Mouse (Mus musculus) forebrain, embryonic 14.5 days (tissue): Measurements from ENCODE around the gene Brms1l. TPM values are rescaled to one million over a fixed set of nuclear protein-coding genes. Genes with fewer than 3 reads are reported as not detected.
"Not testable (repeated sequence)": the region's sequence is repeated elsewhere in the genome, so short reads cannot be mapped to it uniquely, and the experiment has no call there.

Source experiments
- ATAC-seq: fragments of 200-750 bp; cut with Nextera tagmentation; 2 replicates; pipeline ENCODE4 v1.8.0; 2017; ENCODE audit warnings: mild to moderate bottlenecking, moderate library complexity
- DNase-seq: peaks from one replicate; pipeline ENCODE4 v3.0.0-alpha.2; 2015; ENCODE audit warnings: low spot score
- H3K27ac ChIP-seq: fragments of 300-500 bp; sonication (generic); 2 replicates; pipeline ENCODE4 v1.5.1; 2014; ENCODE audit warnings: low read depth, mild to moderate bottlenecking, control low read depth, low read length, moderate library complexity
- H3K27me3 ChIP-seq: fragments of 300-500 bp; sonication (generic); replicated peaks from 2 replicates; pipeline ENCODE4 v1.6.1; 2014; ENCODE audit warnings: low read length, control low read depth, mixed read lengths; ENCODE audit not compliant: control insufficient read depth, insufficient read depth
- H3K36me3 ChIP-seq: fragments of 300-500 bp; sonication (generic); 2 replicates; pipeline ENCODE4 v1.6.1; 2014; ENCODE audit warnings: low read length, control low read depth; ENCODE audit not compliant: control insufficient read depth, insufficient read depth
- H3K4me1 ChIP-seq: fragments of 300-500 bp; sonication (generic); 2 replicates; pipeline ENCODE4 v1.6.1; 2014; ENCODE audit warnings: antibody characterized with exemption, low read length, control low read depth; ENCODE audit not compliant: control insufficient read depth, insufficient read depth
- H3K4me2 ChIP-seq: fragments of 300-500 bp; sonication (generic); 2 replicates; pipeline ENCODE4 v1.6.1; 2014; ENCODE audit warnings: mild to moderate bottlenecking, control low read depth, low read length
- H3K4me3 ChIP-seq: fragments of 300-500 bp; sonication (generic); 2 replicates; pipeline ENCODE4 v1.5.1; 2014; ENCODE audit warnings: low read depth, low read length, control low read depth
- H3K9ac ChIP-seq: fragments of 300-500 bp; sonication (generic); 2 replicates; pipeline ENCODE4 v1.6.1; 2014; ENCODE audit warnings: mild to moderate bottlenecking, low read length, control low read depth, moderate library complexity
- H3K9me3 ChIP-seq: fragments of 300-500 bp; sonication (generic); replicated peaks from 2 replicates; pipeline ENCODE4 v1.6.1; 2016; ENCODE audit warnings: low read length, control low read depth, mixed read lengths; ENCODE audit not compliant: control insufficient read depth
- WGBS: fragments of 180-500 bp; shearing (Covaris S2); extraction: QIAGEN DNeasy Blood & Tissue Kit; methylation state at CpG from one replicate; pipeline ENCODE4 v1.1.7; 2014; 5-methylcytosine and 5-hydroxymethylcytosine counted together
- polyA plus RNA-seq: library from polyadenylated mRNA; unstranded; fragments of >200 nt; fragmentation: Nextera tagmentation; extraction: Ambion mirVana; gene quantifications from 2 replicates; pipeline ENCODE4 v1.2.1, GENCODE M21; 2014

Gene Brms1l
- polyA plus RNA-seq: 45.1 and 47.4 TPM in 2 replicates

- H3K27ac ChIP-seq: peak within 1 kb of the TSS; percentile 92
- H3K9me3 ChIP-seq: no peaks in the 10 kb centered on the region
- H3K4me2 ChIP-seq: peak within 1 kb of the TSS; percentile 78
- peaks cover 7% of the 10 kb centered on the region for H3K4me1 ChIP-seq
- WGBS: under 1% methylated on average over 77 of the region's 77 CpGs
- H3K9ac ChIP-seq: peak within 1 kb of the TSS; percentile 80
- no peaks in the 10 kb centered on the region for H3K27me3 ChIP-seq
- ATAC-seq (peak; percentile 100), DNase-seq (peak; percentile 100)
- H3K36me3 ChIP-seq: peaks cover 2% of the 10 kb centered on the region; the same call in 1 of the 2 replicates
- peak within 1 kb of the TSS; percentile 78 for H3K4me3 ChIP-seq
These were observed at the start of gene Brms1l for GRCm38 (mm10) chr12:55836199-55836951. Gene Brms1l (plus strand): TSS chr12:55836324.

- DNase-seq, H3K4me1 ChIP-seq, ATAC-seq, H3K4me2 ChIP-seq, H3K36me3 ChIP-seq, H3K9me3 ChIP-seq, H3K27ac ChIP-seq, H3K4me3 ChIP-seq, H3K9ac ChIP-seq, H3K27me3 ChIP-seq: not testable (repeated sequence)
- WGBS: 85% methylated on average over 4 of the region's 4 CpGs
These were observed 41.6 kb upstream of the Brms1l start for GRCm38 (mm10) chr12:55794485-55794884.

GRCm38 (mm10) chr12:55797103-55797502 lies 39.0 kb upstream of the Brms1l start:
- H3K27ac ChIP-seq: no peak overlapping the region
- H3K4me1 ChIP-seq: no peaks in the 10 kb centered on the region
- no peaks in the 10 kb centered on the region for H3K27me3 ChIP-seq
- WGBS: 88% methylated on average over 3 of the region's 3 CpGs
- H3K36me3 ChIP-seq: no peaks in the 10 kb centered on the region
- H3K9ac ChIP-seq: no peak overlapping the region
- DNase-seq: no peak
- no peaks in the 10 kb centered on the region for H3K9me3 ChIP-seq
- no peak for ATAC-seq
- H3K4me2 ChIP-seq: no peak overlapping the region
- H3K4me3 ChIP-seq: no peak overlapping the region

GRCm38 (mm10) chr12:55798745-55799144 lies 37.4 kb upstream of the Brms1l start:
- H3K9me3 ChIP-seq: no peaks in the 10 kb centered on the region
- DNase-seq (no peak), ATAC-seq (no peak)
- H3K9ac ChIP-seq: no peak overlapping the region
- no peak overlapping the region for H3K27ac ChIP-seq
- H3K4me3 ChIP-seq: no peak overlapping the region
- H3K27me3 ChIP-seq: no peaks in the 10 kb centered on the region
- no peak overlapping the region for H3K4me2 ChIP-seq
- H3K36me3 ChIP-seq: no peaks in the 10 kb centered on the region
- 91% methylated on average over 4 of the region's 4 CpGs for WGBS
- no peaks in the 10 kb centered on the region for H3K4me1 ChIP-seq

- H3K36me3 ChIP-seq: no peaks in the 10 kb centered on the region
- DNase-seq (no peak), ATAC-seq (no peak)
- no peak overlapping the region for H3K4me3 ChIP-seq
- no peaks in the 10 kb centered on the region for H3K4me1 ChIP-seq
- no peak overlapping the region for H3K9ac ChIP-seq
- 93% methylated on average over 5 of the region's 5 CpGs for WGBS
- no peaks in the 10 kb centered on the region for H3K27me3 ChIP-seq
- no peak overlapping the region for H3K27ac ChIP-seq
- H3K9me3 ChIP-seq: no peaks in the 10 kb centered on the region
- H3K4me2 ChIP-seq: no peak overlapping the region
These were observed 36.0 kb upstream of the Brms1l start for GRCm38 (mm10) chr12:55800144-55800543.

- Histone ChIP-seq H3K27me3 (no peaks in the 10 kb centered on the region), H3K4me1 (no peaks in the 10 kb centered on the region), H3K9ac (no peak overlapping the region), H3K4me2 (no peak overlapping the region), H3K27ac (no peak overlapping the region), H3K9me3 (no peaks in the 10 kb centered on the region), H3K36me3 (no peaks in the 10 kb centered on the region), H3K4me3 (no peak overlapping the region)
- DNase-seq (no peak), ATAC-seq (no peak)
- 94% methylated on average over 4 of the region's 4 CpGs for WGBS
These were observed 35.0 kb upstream of the Brms1l start for GRCm38 (mm10) chr12:55801131-55801530.

GRCm38 (mm10) chr12:55805035-55805434 lies 31.1 kb upstream of the Brms1l start:
- DNase-seq: peak; percentile 71
- Histone ChIP-seq H3K4me3 (no peak overlapping the region), H3K27ac (no peak overlapping the region), H3K9me3 (no peaks in the 10 kb centered on the region), H3K9ac (no peak overlapping the region), H3K27me3 (no peaks in the 10 kb centered on the region), H3K4me2 (no peak overlapping the region), H3K36me3 (no peaks in the 10 kb centered on the region), H3K4me1 (no peaks in the 10 kb centered on the region)
- WGBS: 49% methylated on average over 3 of the region's 3 CpGs
- no peak for ATAC-seq

GRCm38 (mm10) chr12:55816488-55816887 lies 19.6 kb upstream of the Brms1l start:
- no peak overlapping the region for H3K9ac ChIP-seq
- H3K4me2 ChIP-seq: no peak overlapping the region
- H3K27ac ChIP-seq: no peak overlapping the region
- DNase-seq (no peak), ATAC-seq (no peak)
- H3K36me3 ChIP-seq: no peaks in the 10 kb centered on the region
- H3K9me3 ChIP-seq: no peaks in the 10 kb centered on the region
- WGBS: 92% methylated on average over 5 of the region's 5 CpGs
- H3K4me1 ChIP-seq: peaks cover 8% of the 10 kb centered on the region
- H3K27me3 ChIP-seq: no peaks in the 10 kb centered on the region
- H3K4me3 ChIP-seq: no peak overlapping the region

GRCm38 (mm10) chr12:55820119-55820660 lies 15.9 kb upstream of the Brms1l start:
- Histone ChIP-seq H3K4me1 (peaks cover 8% of the 10 kb centered on the region), H3K4me3 (peak overlapping the region; percentile 87), H3K9me3 (no peaks in the 10 kb centered on the region), H3K27ac (peak overlapping the region; percentile 95), H3K36me3 (no peaks in the 10 kb centered on the region), H3K9ac (peak overlapping the region; percentile 91), H3K4me2 (peak overlapping the region; percentile 73), H3K27me3 (no peaks in the 10 kb centered on the region)
- WGBS: 1% methylated on average over 35 of the region's 35 CpGs
- DNase-seq (peak; percentile 42), ATAC-seq (peak; percentile 52; the same call in 1 of the 2 replicates)
